ENCODE assay signal across 16 mouse cellular contexts in genomic region chr11:114080606-114081005, GRCm38 (mm10). TPM values are rescaled to one million over a fixed set of nuclear protein-coding genes. Genes with fewer than 3 reads are reported as not detected.
DNase-seq lines count a peak whose midpoint lies in the region; ATAC-seq and TF ChIP-seq lines count a peak whose summit lies in the region.
"Had no signal": no experiment of that assay in that cellular context is flagged by ENCODE, and none has a peak within 500 bp of the region (broad histone marks: within the 10 kb centered on the region; RNA-seq: fewer than 3 reads in every experiment).

No protein-coding gene starts in this region.

- peaks cover 4% of the 10 kb centered on the region; the same call in 1 of the 2 replicates for H3K9me3 ChIP-seq in heart, embryonic 12.5 days (replicated peaks)
- no peaks in the 10 kb centered on the region for H3K9me3 ChIP-seq in lung, postnatal 0 days (ENCODE audit: low read length)
- H3K9me3 ChIP-seq: limb, embryonic 15.5 days had no signal

- no peak overlapping the region for H3K27ac ChIP-seq in heart, embryonic 12.5 days (ENCODE audit: poor library complexity, severe bottlenecking)
- H3K27ac ChIP-seq in lung, postnatal 0 days (ENCODE audit: low read length): no peak overlapping the region
- H3K27ac ChIP-seq: forebrain, embryonic 15.5 days; hindbrain, embryonic 10.5 days; limb, embryonic 15.5 days; neural tube, embryonic 13.5 days had no signal

- 60% methylated on average over 9 of the region's 9 CpGs for WGBS in heart, embryonic 12.5 days
- 44% methylated on average over 9 of the region's 9 CpGs for WGBS in lung, postnatal 0 days

- no peak for TF ChIP-seq CTCF in lung, postnatal 0 days (IDR thresholded peaks at IDR 0.05)

- no peak overlapping the region for H3K9ac ChIP-seq in heart, embryonic 12.5 days
- no peak overlapping the region for H3K9ac ChIP-seq in lung, postnatal 0 days (replicated peaks; ENCODE audit: low read depth)
- H3K9ac ChIP-seq: forebrain, embryonic 15.5 days; limb, embryonic 15.5 days; neural tube, embryonic 13.5 days had no signal

- H3K36me3 ChIP-seq in heart, embryonic 12.5 days: no peaks in the 10 kb centered on the region
- H3K36me3 ChIP-seq in lung, postnatal 0 days (ENCODE audit: insufficient read depth, low read length): no peaks in the 10 kb centered on the region
- H3K36me3 ChIP-seq: forebrain, embryonic 15.5 days; hindbrain, embryonic 10.5 days; limb, embryonic 15.5 days; neural tube, embryonic 13.5 days had no signal

- no peaks in the 10 kb centered on the region; the same call in 1 of the 2 replicates for H3K27me3 ChIP-seq in heart, embryonic 12.5 days (replicated peaks)
- no peaks in the 10 kb centered on the region for H3K27me3 ChIP-seq in lung, postnatal 0 days (replicated peaks; ENCODE audit: insufficient read depth, low read length)
- H3K27me3 ChIP-seq: forebrain, embryonic 15.5 days; limb, embryonic 15.5 days; neural tube, embryonic 13.5 days had no signal

- no peak for ATAC-seq in heart, embryonic 12.5 days (ENCODE audit: insufficient number of reproducible peaks, low FRiP score)
- no peak for ATAC-seq in lung, postnatal 0 days
- ATAC-seq: activated CD4-positive, CD25-positive, alpha-beta regulatory T cell, adult 4 months; forebrain, embryonic 15.5 days; midbrain, embryonic 16.5 days had no signal

- no peak for TF ChIP-seq EP300 in lung, postnatal 0 days (IDR thresholded peaks at IDR 0.05)

- H3K4me3 ChIP-seq in heart, embryonic 12.5 days: no peak overlapping the region
- no peak overlapping the region for H3K4me3 ChIP-seq in lung, postnatal 0 days (ENCODE audit: low read depth, low read length)
- H3K4me3 ChIP-seq: forebrain, embryonic 15.5 days; hindbrain, embryonic 10.5 days; limb, embryonic 15.5 days; neural tube, embryonic 13.5 days had no signal

- H3K4me2 ChIP-seq in heart, embryonic 12.5 days: no peak overlapping the region
- H3K4me2 ChIP-seq in lung, postnatal 0 days (replicated peaks; ENCODE audit: low read depth, low read length): no peak overlapping the region
- H3K4me2 ChIP-seq: forebrain, embryonic 15.5 days; heart, embryonic 11.5 days; limb, embryonic 15.5 days; neural tube, embryonic 13.5 days had no signal

- H3K4me1 ChIP-seq in heart, embryonic 12.5 days (replicated peaks): no peaks in the 10 kb centered on the region
- no peaks in the 10 kb centered on the region for H3K4me1 ChIP-seq in lung, postnatal 0 days (ENCODE audit: insufficient read depth, low read depth, low read length)
- H3K4me1 ChIP-seq: hindbrain, embryonic 10.5 days had no signal

- peak; percentile 36 for DNase-seq in heart, postnatal 4 days
- peak; percentile 24 for DNase-seq in lung, postnatal 0 days (ENCODE audit: low spot score)
- no peak for DNase-seq in lung, postnatal 14 days
- peak; percentile 47 for DNase-seq in cerebellum, adult 11-12 months
- DNase-seq in cerebellum, postnatal 25 days: peak; percentile 72 to 85
- no peak for DNase-seq in embryo, embryonic 10 days (ENCODE audit: low spot score)
- DNase-seq: gastrocnemius, postnatal 14 days had no signal

RNA-seq across cellular contexts. Expression of gene Sdk2, which starts 13.8 kb away (rescaled TPM):
- 1 to 10 TPM; 4.8 to 5.1 TPM for total RNA-seq in heart, postnatal 4 days (2021)
- 3.3 and 4.3 TPM in 2 replicates for polyA plus RNA-seq in heart, embryonic 12.5 days (2016; fragmentation: Nextera tagmentation; extraction: Ambion mirVana)
- 0.66 and 0.93 TPM in 2 replicates for polyA plus RNA-seq in lung, postnatal 0 days (2015; fragmentation: Nextera tagmentation; extraction: Ambion mirVana)
- total RNA-seq: MEL had no signal
- polyA plus RNA-seq: activated CD4-positive, CD25-positive, alpha-beta regulatory T cell, adult 4 months had no signal

Comparison
In these comparisons a context has a peak if more than half of its experiments do, and no peak if none do; other contexts are left out.
1. DNase-seq: peak in heart, postnatal 4 days (single experiment), lung, postnatal 0 days (single experiment), cerebellum, adult 11-12 months (single experiment) and cerebellum, postnatal 25 days (2 of 2); none in lung, postnatal 14 days (single experiment) and embryo, embryonic 10 days (single experiment).